Mouse (Mus musculus) liver, adult 2 months (tissue): ENCODE data around the gene Klk1b1. TPM values are rescaled to one million over a fixed set of nuclear protein-coding genes. Genes with fewer than 3 reads are reported as not detected.

Experiments used
- DNase-seq: peaks from one replicate; pipeline ENCODE4 v3.0.0-alpha.2; 2011; ENCODE audit warnings: low read depth, low spot score; ENCODE audit errors: extremely low read depth
- H3K27ac ChIP-seq: fragments of 200-500 bp; replicated peaks from 2 replicates; pipeline ENCODE4 v1.5.1; 2012; ENCODE audit warnings: low read depth, mild to moderate bottlenecking, control low read depth, inconsistent platforms, low read length; ENCODE audit not compliant: insufficient read depth
- H3K27me3 ChIP-seq: fragments of 200-500 bp; 2 replicates; pipeline ENCODE4 v1.6.1; 2012; ENCODE audit warnings: mild to moderate bottlenecking, moderate library complexity, low read length, inconsistent platforms; ENCODE audit not compliant: control insufficient read depth, insufficient read depth
- H3K36me3 ChIP-seq: fragments of 200-500 bp; 2 replicates; pipeline ENCODE4 v1.6.1; 2012; ENCODE audit warnings: low read length, inconsistent platforms; ENCODE audit not compliant: control insufficient read depth, insufficient read depth
- H3K4me1 ChIP-seq: fragments of 200-500 bp; 2 replicates; pipeline ENCODE4 v1.6.1; 2011; ENCODE audit warnings: low read length; ENCODE audit not compliant: control insufficient read depth, insufficient read depth
- H3K4me3 ChIP-seq: fragments of 200-500 bp; 2 replicates; pipeline ENCODE4 v1.5.1; 2011; ENCODE audit warnings: low read depth, mild to moderate bottlenecking, control low read depth, low read length, moderate library complexity; ENCODE audit not compliant: insufficient read depth
- H3K79me2 ChIP-seq: fragments of 200-500 bp; 2 replicates; pipeline ENCODE4 v1.6.1; 2012; ENCODE audit warnings: inconsistent platforms, mild to moderate bottlenecking, low read length, moderate library complexity; ENCODE audit not compliant: control insufficient read depth, insufficient read depth
- H3K9ac ChIP-seq: fragments of 200-500 bp; 2 replicates; pipeline ENCODE4 v1.6.1; 2012; ENCODE audit warnings: low read depth, mild to moderate bottlenecking, control low read depth, inconsistent platforms, low read length
- CTCF ChIP-seq: fragments of 200-500 bp; IDR thresholded peaks from 2 replicates; pipeline ENCODE4 v1.5.1; 2011; ENCODE audit warnings: low read depth, low read length, control low read depth
- POLR2A ChIP-seq: fragments of 200-500 bp; IDR thresholded peaks from 2 replicates; pipeline ENCODE4 v1.6.1; 2011; ENCODE audit warnings: low read length, control low read depth; ENCODE audit not compliant: insufficient read depth; ENCODE audit errors: extremely low read depth
- WGBS: fragments of 180-500 bp; shearing (Covaris S2); methylation state at CpG from one replicate; pipeline ENCODE4 v1.1.7; 2018; 5-methylcytosine and 5-hydroxymethylcytosine counted together
- polyA plus RNA-seq: library from polyadenylated mRNA; depleted of rRNA; stranded (reverse); fragments of >200 nt; gene quantifications from 2 replicates; pipeline ENCODE4 v1.2.3, GENCODE M21; 2012; rRNA removed
- total RNA-seq: library from RNA; depleted of rRNA; stranded (reverse); fragments of >200 nt; gene quantifications from 2 replicates; pipeline ENCODE4 v1.2.3, GENCODE M21; 2014; rRNA removed

The Klk1b1 gene
- total RNA-seq = not detected in 2 replicates
- polyA plus RNA-seq = not detected in 2 replicates

- Histone ChIP-seq H3K27me3 (no peaks in the 10 kb centered on the region), H3K9ac (no peak within 1 kb of the TSS), H3K79me2 (no peaks in the 10 kb centered on the region), H3K4me1 (no peaks in the 10 kb centered on the region), H3K4me3 (no peak within 1 kb of the TSS), H3K36me3 (no peaks in the 10 kb centered on the region), H3K27ac (no peak within 1 kb of the TSS)
- no peak for DNase-seq
- WGBS = 47% methylated on average over 3 of the region's 3 CpGs
- TF ChIP-seq CTCF = no peak
- no peak for TF ChIP-seq POLR2A
These were observed at the start of gene Klk1b1 for GRCm38 (mm10) chr7:43966451-43966850. Klk1b1 (plus strand) TSS chr7:43966751.

GRCm38 (mm10) chr7:43918426-43918825 lies 48.1 kb upstream of the Klk1b1 start:
- no peak overlapping the region for H3K27ac ChIP-seq
- 80% methylated on average over 13 of the region's 13 CpGs for WGBS
- H3K9ac ChIP-seq = no peak overlapping the region
- H3K79me2 ChIP-seq = no peaks in the 10 kb centered on the region
- no peak for TF ChIP-seq POLR2A
- no peak for TF ChIP-seq CTCF
- no peaks in the 10 kb centered on the region for H3K27me3 ChIP-seq
- no peak for DNase-seq
- H3K4me1 ChIP-seq = no peaks in the 10 kb centered on the region
- no peak overlapping the region for H3K4me3 ChIP-seq
- no peaks in the 10 kb centered on the region for H3K36me3 ChIP-seq

GRCm38 (mm10) chr7:43918871-43919270 lies 47.7 kb upstream of the Klk1b1 start:
- H3K27ac ChIP-seq = no peak overlapping the region
- no peaks in the 10 kb centered on the region for H3K36me3 ChIP-seq
- 62% methylated on average over 8 of the region's 8 CpGs for WGBS

GRCm38 (mm10) chr7:43919559-43920451 lies 46.7 kb upstream of the Klk1b1 start:
- no peaks in the 10 kb centered on the region for H3K79me2 ChIP-seq
- H3K27me3 ChIP-seq = no peaks in the 10 kb centered on the region
- H3K9ac ChIP-seq = no peak overlapping the region
- H3K36me3 ChIP-seq = no peaks in the 10 kb centered on the region
- TF ChIP-seq POLR2A (no peak), CTCF (peak; percentile 97)
- WGBS = 20% methylated on average over 14 of the region's 14 CpGs
- peak; percentile 23 for DNase-seq
- H3K27ac ChIP-seq = no peak overlapping the region
- no peak overlapping the region for H3K4me3 ChIP-seq
- H3K4me1 ChIP-seq = no peaks in the 10 kb centered on the region

More at GRCm38 (mm10) chr7:43918871-43919270, 47.7 kb upstream of the Klk1b1 start:
- no peak overlapping the region for H3K9ac ChIP-seq
- no peaks in the 10 kb centered on the region for H3K79me2 ChIP-seq
- no peaks in the 10 kb centered on the region for H3K27me3 ChIP-seq
- no peaks in the 10 kb centered on the region for H3K4me1 ChIP-seq
- TF ChIP-seq POLR2A (no peak), CTCF (no peak)
- no peak for DNase-seq
- H3K4me3 ChIP-seq = no peak overlapping the region

- Histone ChIP-seq H3K4me3 (no peak overlapping the region), H3K27me3 (no peaks in the 10 kb centered on the region), H3K27ac (no peak overlapping the region), H3K79me2 (no peaks in the 10 kb centered on the region), H3K36me3 (no peaks in the 10 kb centered on the region), H3K4me1 (no peaks in the 10 kb centered on the region), H3K9ac (no peak overlapping the region)
- DNase-seq = peak; percentile 23
- no peak for TF ChIP-seq POLR2A
- TF ChIP-seq CTCF = no peak
- 84% methylated on average over 3 of the region's 3 CpGs for WGBS
These were observed 46.0 kb upstream of the Klk1b1 start for GRCm38 (mm10) chr7:43920582-43920981.

- TF ChIP-seq CTCF (no peak), POLR2A (no peak)
These were observed 45.5 kb upstream of the Klk1b1 start for GRCm38 (mm10) chr7:43921087-43921486.

More at GRCm38 (mm10) chr7:43921087-43921486, 45.5 kb upstream of the Klk1b1 start:
- H3K27me3 ChIP-seq = no peaks in the 10 kb centered on the region
- no peaks in the 10 kb centered on the region for H3K79me2 ChIP-seq
- H3K4me3 ChIP-seq = no peak overlapping the region
- no peak overlapping the region for H3K27ac ChIP-seq
- no peaks in the 10 kb centered on the region for H3K4me1 ChIP-seq
- peak; percentile 9 for DNase-seq
- H3K9ac ChIP-seq = no peak overlapping the region
- H3K36me3 ChIP-seq = no peaks in the 10 kb centered on the region
- 64% methylated on average over 6 of the region's 6 CpGs for WGBS
